Mouse (Mus musculus): ENCODE results near the gene Hmgb1. TPM values are rescaled to one million over a fixed set of nuclear protein-coding genes. Genes with fewer than 3 reads are reported as not detected.

Hmgb1 gene
- total and polyA plus RNA-seq, 3 experiments = 227 to 899 (median 288) TPM

DNA sequence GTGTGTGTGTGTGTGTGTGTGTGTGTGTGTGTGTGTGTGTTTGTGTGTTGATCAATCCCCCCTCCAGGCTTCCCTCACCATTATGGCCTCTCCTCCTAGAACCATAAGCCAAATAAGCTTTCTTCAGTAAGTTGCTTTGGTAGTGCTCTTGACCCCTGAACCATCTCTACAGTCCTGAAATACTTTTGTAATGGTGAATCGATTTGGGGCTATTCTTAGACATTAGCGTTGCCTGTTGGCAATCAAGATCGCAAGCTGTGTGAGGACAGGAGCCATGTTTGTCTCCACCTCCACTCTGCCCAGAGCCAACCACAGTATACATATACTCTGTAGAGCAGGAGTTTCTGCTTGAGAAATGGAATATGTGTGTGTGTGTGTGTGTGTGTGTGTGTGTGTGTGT, 175.2 kb downstream of the Hmgb1 start:
- peaks cover 2 to 39% of the 10 kb centered on the region in 2 experiments for H3K4me1 ChIP-seq (ENCODE audit: control insufficient read depth in 1 of 2, insufficient read depth in 2 of 2)
- H3K36me3 ChIP-seq (replicated peaks in 1 of 2; ENCODE audit: control insufficient read depth in 1 of 2, insufficient read depth in 1 of 2, low read length in 1 of 2) = peaks cover 0 to 2% of the 10 kb centered on the region in 2 experiments
- no peaks in the 10 kb centered on the region for H3K79me2 ChIP-seq (replicated peaks; ENCODE audit: control insufficient read depth, extremely low read depth, insufficient read depth, poor library complexity, severe bottlenecking)
- TF ChIP-seq ZMIZ1 (IDR thresholded peaks at IDR 0.05; ENCODE audit: low read depth, low read length) (no peak), E2F4 (IDR thresholded peaks at IDR 0.05; ENCODE audit: insufficient replicate concordance, low read depth, low read length) (no peak), ZKSCAN1 (IDR thresholded peaks at IDR 0.05; ENCODE audit: borderline replicate concordance, low read depth, low read length) (no peak), HCFC1 (IDR thresholded peaks at IDR 0.05; ENCODE audit: low read depth, low read length) (no peak), BHLHE40 (IDR thresholded peaks at IDR 0.05; ENCODE audit: low read depth, low read length) (no peak), RCOR1 (conservative IDR thresholded peaks at IDR 0.05; ENCODE audit: low read depth, low read length) (no peak), SIN3A (IDR thresholded peaks at IDR 0.05; ENCODE audit: low read length) (no peak), ETS1 (conservative IDR thresholded peaks at IDR 0.05; ENCODE audit: low read depth, low read length) (no peak), PAX5 (IDR thresholded peaks at IDR 0.05; ENCODE audit: low read length) (no peak)
- H3K9me3 ChIP-seq (replicated peaks; ENCODE audit: low read length) = peaks cover 8% of the 10 kb centered on the region
- H3K4me3 ChIP-seq (replicated peaks in 1 of 3; ENCODE audit: low read depth in 2 of 3, low read length in 2 of 3, poor library complexity in 1 of 3) = no peak overlapping the region
- no peak overlapping the region for H3K9ac ChIP-seq (ENCODE audit: insufficient read depth, low read depth)
- no peak overlapping the region for H3K27ac ChIP-seq (ENCODE audit: insufficient read depth, low read depth)
- in situ Hi-C loops (cut with MboI; ENCODE audit: low pct_ligation_motif_present, low pct_unique_long_range_greater_than_20kb, low sequenced_read_pairs) (no loop called here), dilution Hi-C loops (cut with MboI; ENCODE audit: extremely low pct_ligation_motif_present, extremely low pct_unique_long_range_greater_than_20kb, low sequenced_read_pairs) (no loop called here)
- H3K4me2 ChIP-seq (ENCODE audit: insufficient read depth, low read depth, poor library complexity, severe bottlenecking) = no peak overlapping the region
- H3K27me3 ChIP-seq (replicated peaks) = no peaks in the 10 kb centered on the region
- DNase-seq (ENCODE audit: extremely low read depth) = no peak

DNA sequence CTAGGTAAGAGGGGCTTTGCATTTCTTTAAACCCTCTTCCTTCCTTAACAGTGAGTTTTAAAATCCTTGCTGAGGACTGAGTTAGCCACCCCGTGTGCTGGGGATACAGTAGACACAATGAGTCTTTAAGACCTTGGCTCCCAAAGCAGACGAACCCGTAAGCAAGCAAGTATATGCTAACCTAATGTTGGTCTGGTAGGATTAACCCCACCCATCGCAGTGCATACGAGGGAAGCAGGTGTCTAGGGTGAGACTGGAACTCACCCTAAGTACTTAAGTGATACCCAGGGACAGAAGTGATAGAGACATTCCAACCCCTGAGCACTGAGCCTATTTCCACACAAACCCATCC, 177.0 kb downstream of the Hmgb1 start:
- in situ Hi-C loops (cut with MboI; ENCODE audit: low pct_ligation_motif_present, low pct_unique_long_range_greater_than_20kb, low sequenced_read_pairs) (no loop called here), dilution Hi-C loops (cut with MboI; ENCODE audit: extremely low pct_ligation_motif_present, extremely low pct_unique_long_range_greater_than_20kb, low sequenced_read_pairs) (no loop called here)
- Histone ChIP-seq H3K27me3 (replicated peaks) (no peaks in the 10 kb centered on the region), H3K9me3 (replicated peaks; ENCODE audit: low read length) (peaks cover 3% of the 10 kb centered on the region), H3K79me2 (replicated peaks; ENCODE audit: control insufficient read depth, extremely low read depth, insufficient read depth, poor library complexity, severe bottlenecking) (no peaks in the 10 kb centered on the region), H3K36me3 (replicated peaks in 1 of 2; ENCODE audit: control insufficient read depth in 1 of 2, insufficient read depth in 1 of 2, low read length in 1 of 2) (peaks cover 0 to 2% of the 10 kb centered on the region in 2 experiments), H3K4me1 (ENCODE audit: control insufficient read depth in 1 of 2, insufficient read depth in 2 of 2) (peaks cover 4 to 39% of the 10 kb centered on the region in 2 experiments), H3K4me2 (ENCODE audit: insufficient read depth, low read depth, poor library complexity, severe bottlenecking) (no peak overlapping the region), H3K4me3 (replicated peaks in 1 of 3; ENCODE audit: low read depth in 2 of 3, low read length in 2 of 3, poor library complexity in 1 of 3) (no peak overlapping the region), H3K27ac (ENCODE audit: insufficient read depth, low read depth) (no peak overlapping the region), H3K9ac (ENCODE audit: insufficient read depth, low read depth) (no peak overlapping the region)
- TF ChIP-seq CHD2 (IDR thresholded peaks at IDR 0.05; ENCODE audit: low read length) (no peak), ZNF384 (IDR thresholded peaks at IDR 0.05; ENCODE audit: low read depth, low read length) (no peak), NRF1 (IDR thresholded peaks at IDR 0.05; ENCODE audit: low read depth, low read length) (no peak), CTCF (conservative IDR thresholded peaks at IDR 0.05 in 1 of 2, IDR thresholded peaks at IDR 0.05 in 1 of 2; ENCODE audit: low read depth in 2 of 2, low read length in 2 of 2) (no peak), USF1 (IDR thresholded peaks at IDR 0.05; ENCODE audit: low read depth, low read length) (no peak), SMC3 (IDR thresholded peaks at IDR 0.05; ENCODE audit: low read depth, low read length) (no peak), MYC (IDR thresholded peaks at IDR 0.05; ENCODE audit: low read depth, low read length) (no peak), SIN3A (IDR thresholded peaks at IDR 0.05; ENCODE audit: low read length) (no peak), NELFE (IDR thresholded peaks at IDR 0.05; ENCODE audit: low read depth, low read length) (no peak), POLR2A (IDR thresholded peaks at IDR 0.05; ENCODE audit: low read depth, low read length) (no peak), HCFC1 (IDR thresholded peaks at IDR 0.05; ENCODE audit: low read depth, low read length) (no peak), ZC3H11A (IDR thresholded peaks at IDR 0.05; ENCODE audit: low read depth, low read length) (no peak), CHD1 (IDR thresholded peaks at IDR 0.05; ENCODE audit: low read depth, low read length) (no peak)
- DNase-seq (ENCODE audit: extremely low read depth) = no peak

Measured in CH12.LX (cell line).